In genomic region chr3:129582449-129582848, GRCm38 (mm10) we compare ENCODE assay signal across 23 mouse cellular contexts. TPM values are rescaled to one million over a fixed set of nuclear protein-coding genes. Genes with fewer than 3 reads are reported as not detected.
DNase-seq lines count a peak whose midpoint lies in the region; ATAC-seq and TF ChIP-seq lines count a peak whose summit lies in the region.
"Had no signal": no experiment of that assay in that cellular context is flagged by ENCODE, and none has a peak within 500 bp of the region (broad histone marks: within the 10 kb centered on the region; RNA-seq: fewer than 3 reads in every experiment).

No protein-coding gene starts in this region.

- DNase-seq in adrenal gland, postnatal 14 days = peak; percentile 52
- no peak for DNase-seq in adrenal gland, adult 18-20 months (ENCODE audit: low spot score in 2 of 2)
- DNase-seq in liver, adult 2 months (ENCODE audit: extremely low read depth, low read depth, low spot score) = peak; percentile 96
- DNase-seq in liver = no peak
- peak; percentile 69 to 85 for DNase-seq in kidney, postnatal 36 days
- no peak for DNase-seq in right cerebral cortex, postnatal 14 days
- DNase-seq in ovary, adult 18-20 months (ENCODE audit: low spot score) = no peak
- DNase-seq: cerebellum, adult 2 months; cerebellum, postnatal 25 days; gastrocnemius, postnatal 36 days; right cerebral cortex, postnatal 4 days; thymus, adult 18-20 months; thymus, postnatal 36 days had no signal

- TF ChIP-seq CTCF in liver, adult 2 months (IDR thresholded peaks at IDR 0.05; ENCODE audit: low read depth, low read length) = no peak
- TF ChIP-seq CTCF in intestine, postnatal 0 days (IDR thresholded peaks at IDR 0.05; ENCODE audit: low read depth) = no peak

- no peak overlapping the region for H3K4me3 ChIP-seq in liver, adult 2 months (ENCODE audit: insufficient read depth, low read depth, low read length)
- no peak overlapping the region for H3K4me3 ChIP-seq in intestine, postnatal 0 days (ENCODE audit: low read depth, low read length)
- H3K4me3 ChIP-seq: forebrain, embryonic 13.5 days; hindbrain, embryonic 12.5 days; layer of hippocampus, adult 2 months; limb, embryonic 12.5 days; liver, embryonic 15.5 days; midbrain, embryonic 15.5 days; neural tube, embryonic 12.5 days had no signal

- no peaks in the 10 kb centered on the region for H3K9me3 ChIP-seq in intestine, postnatal 0 days (ENCODE audit: control insufficient read depth)
- H3K9me3 ChIP-seq: forebrain, embryonic 13.5 days; hindbrain, embryonic 12.5 days; limb, embryonic 12.5 days; liver, embryonic 15.5 days; midbrain, embryonic 15.5 days; neural tube, embryonic 12.5 days had no signal

- peak; percentile 72 for ATAC-seq in intestine, postnatal 0 days
- ATAC-seq: lung, postnatal 0 days; midbrain, embryonic 15.5 days had no signal

- H3K9ac ChIP-seq in liver, adult 2 months (ENCODE audit: low read depth, low read length) = no peak overlapping the region
- no peak overlapping the region for H3K9ac ChIP-seq in intestine, postnatal 0 days (ENCODE audit: low read depth, low read length)
- H3K9ac ChIP-seq: forebrain, embryonic 13.5 days; hindbrain, embryonic 12.5 days; limb, embryonic 12.5 days; liver, embryonic 15.5 days; midbrain, embryonic 15.5 days; neural tube, embryonic 12.5 days had no signal

- 0 out of 2 replicates have a peak overlapping the region, but pooled peaks have one; percentile 81 for H3K27ac ChIP-seq in liver, adult 2 months (replicated peaks; ENCODE audit: insufficient read depth, low read depth, low read length)
- peak overlapping the region; percentile 88 for H3K27ac ChIP-seq in intestine, postnatal 0 days (ENCODE audit: low read depth, low read length)
- H3K27ac ChIP-seq: forebrain, embryonic 13.5 days; hindbrain, embryonic 12.5 days; layer of hippocampus, adult 2 months; limb, embryonic 12.5 days; liver, embryonic 15.5 days; macrophage; midbrain, embryonic 15.5 days; neural tube, embryonic 12.5 days had no signal

- no peak for TF ChIP-seq POLR2A in liver, adult 2 months (IDR thresholded peaks at IDR 0.05; ENCODE audit: extremely low read depth, insufficient read depth, low read length)

- 14% methylated on average over 4 of the region's 4 CpGs for WGBS in liver, adult 2 months
- 32% methylated on average over 4 of the region's 4 CpGs for WGBS in intestine, postnatal 0 days

- H3K79me2 ChIP-seq in liver, adult 2 months (ENCODE audit: control insufficient read depth, insufficient read depth, low read length) = peaks cover 21% of the 10 kb centered on the region; the same call in 1 of the 2 replicates

- H3K36me3 ChIP-seq in liver, adult 2 months (ENCODE audit: control insufficient read depth, insufficient read depth, low read length) = peaks cover 4% of the 10 kb centered on the region; the same call in 1 of the 2 replicates
- H3K36me3 ChIP-seq in intestine, postnatal 0 days (ENCODE audit: control insufficient read depth, insufficient read depth) = no peaks in the 10 kb centered on the region; the same call in 1 of the 2 replicates
- H3K36me3 ChIP-seq: hindbrain, embryonic 12.5 days; limb, embryonic 12.5 days; liver, embryonic 15.5 days; midbrain, embryonic 15.5 days; neural tube, embryonic 12.5 days had no signal

- no peaks in the 10 kb centered on the region for H3K27me3 ChIP-seq in liver, adult 2 months (ENCODE audit: control insufficient read depth, insufficient read depth, low read length)
- H3K27me3 ChIP-seq in intestine, postnatal 0 days (replicated peaks; ENCODE audit: control insufficient read depth, insufficient read depth, low read length) = no peaks in the 10 kb centered on the region
- H3K27me3 ChIP-seq: forebrain, embryonic 13.5 days; hindbrain, embryonic 12.5 days; limb, embryonic 12.5 days; liver, embryonic 15.5 days; midbrain, embryonic 15.5 days; neural tube, embryonic 12.5 days had no signal

- no peak overlapping the region for H3K4me2 ChIP-seq in intestine, postnatal 0 days (replicated peaks; ENCODE audit: low read depth)
- H3K4me2 ChIP-seq: forebrain, embryonic 13.5 days; hindbrain, embryonic 12.5 days; limb, embryonic 12.5 days; liver, embryonic 15.5 days; midbrain, embryonic 15.5 days; neural tube, embryonic 12.5 days had no signal

- H3K4me1 ChIP-seq in liver, adult 2 months (ENCODE audit: control insufficient read depth, insufficient read depth, low read length) = peaks cover 41% of the 10 kb centered on the region
- peaks cover 3% of the 10 kb centered on the region; the same call in 1 of the 2 replicates for H3K4me1 ChIP-seq in intestine, postnatal 0 days (replicated peaks; ENCODE audit: control insufficient read depth, insufficient read depth, low read length)
- H3K4me1 ChIP-seq: hindbrain, embryonic 12.5 days; neural tube, embryonic 12.5 days had no signal

RNA-seq across cellular contexts. Expression of gene Elovl6, which starts 50.3 kb away (rescaled TPM):
- total RNA-seq in adrenal gland, postnatal 14 days (2021) = 53.5 and 61.2 TPM in 2 replicates
- 100 to 1,000 TPM; 124 to 187 TPM for total RNA-seq in adrenal gland, adult 18-20 months (2021)
- 30.5 and 44.3 TPM in 2 replicates for total RNA-seq in liver, adult 2 months (2014; rRNA removed)
- 44.6 and 70.5 TPM in 2 replicates for polyA plus RNA-seq in liver, adult 2 months (2012; rRNA removed)
- 34.5 and 36.5 TPM in 2 replicates for polyA plus RNA-seq in intestine, postnatal 0 days (2015; fragmentation: Nextera tagmentation; extraction: Ambion mirVana)

Comparison
In these comparisons a context has a peak if more than half of its experiments do, and no peak if none do; other contexts are left out.
1. DNase-seq: peak in adrenal gland, postnatal 14 days (single experiment), liver, adult 2 months (single experiment) and kidney, postnatal 36 days (2 of 2); none in adrenal gland, adult 18-20 months (0 of 2), liver (single experiment), right cerebral cortex, postnatal 14 days (single experiment) and ovary, adult 18-20 months (single experiment).